Mouse (Mus musculus) left cerebral cortex, adult 11 months (tissue): Measurements from ENCODE around the gene Smarcb1.

ENCODE experiments used
- DNase-seq: peaks from one replicate; pipeline ENCODE4 v3.0.0; 2022; ENCODE audit warnings: low spot score

The Smarcb1 gene

GRCm38 (mm10) chr10:75921026-75921725 is at the start of gene Smarcb1:
Smarcb1 (minus strand) TSS chr10:75921617.
- peak; percentile 87 for DNase-seq

GRCm38 (mm10) chr10:75954381-75954811 is 33.0 kb upstream of the Smarcb1 start, which contains the start of gene Gm5134:
Gm5134 (plus strand) TSS chr10:75954514.
- DNase-seq, result no peak

- DNase-seq, result no peak
These were observed 30.1 kb upstream of the Smarcb1 start for GRCm38 (mm10) chr10:75951424-75952050.

GRCm38 (mm10) chr10:75950791-75951210 is 29.4 kb upstream of the Smarcb1 start:
- no peak for DNase-seq

GRCm38 (mm10) chr10:75949053-75950045 is 27.9 kb upstream of the Smarcb1 start:
- no peak for DNase-seq

GRCm38 (mm10) chr10:75948079-75948478 is 26.7 kb upstream of the Smarcb1 start:
- DNase-seq, result no peak

GRCm38 (mm10) chr10:75945896-75946295 is 24.5 kb upstream of the Smarcb1 start:
- DNase-seq, result no peak

GRCm38 (mm10) chr10:75945213-75945612 is 23.8 kb upstream of the Smarcb1 start:
- no peak for DNase-seq

GRCm38 (mm10) chr10:75944066-75944772 is 22.8 kb upstream of the Smarcb1 start:
- no peak for DNase-seq

- no peak for DNase-seq
These were observed 21.5 kb upstream of the Smarcb1 start, which contains the start of gene Vpreb3 for GRCm38 (mm10) chr10:75942736-75943477. Vpreb3 (plus strand) TSS chr10:75943057.

GRCm38 (mm10) chr10:75941042-75941824 is 19.8 kb upstream of the Smarcb1 start:
- no peak for DNase-seq

GRCm38 (mm10) chr10:75940520-75940919 is 19.1 kb upstream of the Smarcb1 start, which contains the start of gene Gm867:
Gm867 (minus strand) TSS chr10:75940672.
- DNase-seq, result no peak

- no peak for DNase-seq
These were observed 18.2 kb upstream of the Smarcb1 start for GRCm38 (mm10) chr10:75939481-75940234.

- no peak for DNase-seq
These were observed 16.6 kb upstream of the Smarcb1 start for GRCm38 (mm10) chr10:75937851-75938643.

GRCm38 (mm10) chr10:75936909-75937667 is 15.7 kb upstream of the Smarcb1 start:
- DNase-seq, result no peak

GRCm38 (mm10) chr10:75935680-75936541 is 14.5 kb upstream of the Smarcb1 start, which contains the start of gene Mmp11:
Mmp11 (minus strand) TSS chr10:75936496.
- peak; percentile 63 for DNase-seq
